Comparison of ENCODE assay signal across 7 mouse cellular contexts in the genomic region with DNA sequence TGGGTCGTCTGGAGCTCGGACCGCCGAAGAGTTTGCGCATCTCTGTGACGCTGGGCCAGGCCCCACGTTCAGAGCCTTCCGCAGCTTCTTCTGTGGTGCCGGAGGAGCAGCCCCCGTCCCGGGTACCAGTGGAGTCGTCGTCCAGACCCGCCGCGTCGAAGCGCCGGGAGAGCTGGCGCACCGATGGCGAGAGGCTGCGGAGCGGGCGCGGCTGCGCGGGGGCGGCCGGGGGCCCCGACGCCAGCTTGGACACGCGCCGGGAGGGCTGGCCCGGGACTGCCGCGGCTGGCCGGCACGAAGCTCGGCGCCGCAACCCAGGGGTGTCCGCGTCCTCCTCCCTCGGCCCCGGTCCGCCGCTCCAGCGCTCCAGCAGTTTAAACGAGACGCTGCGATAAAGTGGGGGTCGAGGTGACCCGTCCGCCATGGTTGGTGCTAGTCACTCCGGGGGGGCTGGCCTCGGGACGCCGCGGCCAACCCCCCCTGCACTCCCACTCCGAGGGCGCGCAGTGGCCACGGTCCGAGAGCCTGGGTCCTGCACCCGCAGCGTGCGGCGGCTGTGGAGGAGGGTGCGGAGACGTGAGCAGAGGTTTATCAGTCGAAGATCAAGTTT. TPM values are rescaled to one million over a fixed set of nuclear protein-coding genes. Genes with fewer than 3 reads are reported as not detected.
DNase-seq lines count a peak whose midpoint lies in the region; ATAC-seq and TF ChIP-seq lines count a peak whose summit lies in the region.

No protein-coding gene starts in this region.

- TF ChIP-seq CTCF in spleen, adult 2 months (IDR thresholded peaks at IDR 0.05; ENCODE audit: extremely low read depth, insufficient read depth, insufficient read length, insufficient replicate concordance), result no peak
- TF ChIP-seq CTCF in hindbrain, postnatal 0 days (IDR thresholded peaks at IDR 0.05; ENCODE audit: low read depth), result no peak

- H3K27ac ChIP-seq in spleen, adult 2 months (ENCODE audit: insufficient read depth, low read length), result peak overlapping the region; percentile 52
- peak overlapping the region; percentile 96 for H3K27ac ChIP-seq in forebrain, embryonic 12.5 days
- H3K27ac ChIP-seq in hindbrain, postnatal 0 days, result peak overlapping the region; percentile 72
- peak overlapping the region; percentile 97 for H3K27ac ChIP-seq in midbrain, embryonic 10.5 days (replicated peaks)

- peaks cover 16% of the 10 kb centered on the region for H3K27me3 ChIP-seq in spleen, adult 2 months (ENCODE audit: control insufficient read depth, insufficient read depth, low read length)
- peaks cover 30% of the 10 kb centered on the region; the same call in 1 of the 2 replicates for H3K27me3 ChIP-seq in forebrain, embryonic 12.5 days
- peaks cover 10% of the 10 kb centered on the region for H3K27me3 ChIP-seq in hindbrain, postnatal 0 days (ENCODE audit: insufficient read depth, low read length)
- H3K27me3 ChIP-seq in midbrain, embryonic 10.5 days (ENCODE audit: low read depth, poor library complexity, severe bottlenecking), result peaks cover 28% of the 10 kb centered on the region

- H3K4me3 ChIP-seq in spleen, adult 2 months (ENCODE audit: extremely low read depth, insufficient read depth, insufficient read length), result peak overlapping the region; percentile 50
- peak overlapping the region; percentile 67 for H3K4me3 ChIP-seq in forebrain, embryonic 12.5 days (replicated peaks)
- H3K4me3 ChIP-seq in hindbrain, postnatal 0 days (ENCODE audit: low read length), result peak overlapping the region; percentile 51
- H3K4me3 ChIP-seq in midbrain, embryonic 10.5 days, result peak overlapping the region; percentile 77

- H3K9me3 ChIP-seq in forebrain, embryonic 12.5 days, result no peaks in the 10 kb centered on the region
- no peaks in the 10 kb centered on the region for H3K9me3 ChIP-seq in hindbrain, postnatal 0 days (ENCODE audit: low read length)
- no peaks in the 10 kb centered on the region for H3K9me3 ChIP-seq in midbrain, embryonic 10.5 days (replicated peaks)

- peaks cover 11% of the 10 kb centered on the region for H3K4me1 ChIP-seq in spleen, adult 2 months (ENCODE audit: control insufficient read depth, insufficient read depth, insufficient read length)
- peaks cover 63% of the 10 kb centered on the region for H3K4me1 ChIP-seq in forebrain, embryonic 12.5 days
- peaks cover 14% of the 10 kb centered on the region for H3K4me1 ChIP-seq in hindbrain, postnatal 0 days (ENCODE audit: insufficient read depth, low read length)
- H3K4me1 ChIP-seq in midbrain, embryonic 10.5 days, result peaks cover 68% of the 10 kb centered on the region

- 3% methylated on average over 66 of the region's 73 CpGs for WGBS in spleen, adult 2 months
- under 1% methylated on average over 57 of the region's 73 CpGs for WGBS in forebrain, embryonic 12.5 days
- WGBS in hindbrain, postnatal 0 days, result under 1% methylated on average over 68 of the region's 73 CpGs
- WGBS in midbrain, embryonic 10.5 days, result under 1% methylated on average over 73 of the region's 73 CpGs

- H3K4me2 ChIP-seq in forebrain, embryonic 12.5 days, result peak overlapping the region; percentile 89
- peak overlapping the region; percentile 85 for H3K4me2 ChIP-seq in hindbrain, postnatal 0 days (ENCODE audit: low read depth, low read length)

- peak overlapping the region; percentile 79 for H3K9ac ChIP-seq in forebrain, embryonic 12.5 days
- peak overlapping the region; percentile 48 for H3K9ac ChIP-seq in hindbrain, postnatal 0 days (replicated peaks; ENCODE audit: low read length)

- ATAC-seq in forebrain, embryonic 12.5 days (ENCODE audit: low FRiP score), result peak; percentile 24
- ATAC-seq in hindbrain, postnatal 0 days, result 0 out of 2 replicates have a peak, but pooled peaks have one; percentile 1

- no peaks in the 10 kb centered on the region for H3K36me3 ChIP-seq in spleen, adult 2 months (ENCODE audit: control insufficient read depth, insufficient read depth, low read length)
- H3K36me3 ChIP-seq in forebrain, embryonic 12.5 days (replicated peaks), result no peaks in the 10 kb centered on the region
- no peaks in the 10 kb centered on the region for H3K36me3 ChIP-seq in hindbrain, postnatal 0 days (ENCODE audit: insufficient read depth, low read length)
- H3K36me3 ChIP-seq in midbrain, embryonic 10.5 days, result peaks cover 21% of the 10 kb centered on the region

- no peak for TF ChIP-seq POLR2A in spleen, adult 2 months (IDR thresholded peaks at IDR 0.05; ENCODE audit: low read depth, low read length)

- DNase-seq in spleen, adult 2 months (ENCODE audit: low read depth in 1 of 2, low spot score in 2 of 2), result no peak
- DNase-seq in spleen, postnatal 36 days (ENCODE audit: low spot score in 2 of 2), result no peak
- DNase-seq in hindbrain, postnatal 0 days (ENCODE audit: low spot score), result no peak
- DNase-seq in midbrain, embryonic 10.5 days (ENCODE audit: low spot score), result no peak
- no peak for DNase-seq in layer of hippocampus, postnatal 36 days
- no peak for DNase-seq in cerebellum, adult 11-12 months

RNA-seq across cellular contexts. Expression of gene Arhgef17, which starts 0.5 kb away (rescaled TPM):
- 12.3 and 13.5 TPM in 2 replicates for polyA plus RNA-seq in spleen, adult 2 months (2012; rRNA removed)
- polyA plus RNA-seq in forebrain, embryonic 12.5 days (2016; fragmentation: Nextera tagmentation; extraction: Ambion mirVana), result 6.5 and 8.1 TPM in 2 replicates
- total RNA-seq in hindbrain, postnatal 0 days (2014; rRNA removed), result 72.3 and 74.5 TPM in 2 replicates
- 8.1 and 10.1 TPM in 2 replicates for polyA plus RNA-seq in hindbrain, postnatal 0 days (2015; fragmentation: Nextera tagmentation; extraction: Ambion mirVana)
- 6.4 and 7.1 TPM in 2 replicates for polyA plus RNA-seq in midbrain, embryonic 10.5 days (2016; fragmentation: Nextera tagmentation; extraction: Ambion mirVana)
- total RNA-seq in layer of hippocampus, postnatal 36 days (2021), result 100 to 1,000 TPM; 152 to 158 TPM

RNA-seq across cellular contexts. Expression of gene P2ry6, which starts 43.0 kb away (rescaled TPM):
- polyA plus RNA-seq in spleen, adult 2 months (2012; rRNA removed), result 36.0 and 46.0 TPM in 2 replicates
- polyA plus RNA-seq in forebrain, embryonic 12.5 days (2016; fragmentation: Nextera tagmentation; extraction: Ambion mirVana), result 1.9 and 2.7 TPM in 2 replicates
- 1.5 and 3.5 TPM in 2 replicates for total RNA-seq in hindbrain, postnatal 0 days (2014; rRNA removed)
- 3.4 and 3.6 TPM in 2 replicates for polyA plus RNA-seq in hindbrain, postnatal 0 days (2015; fragmentation: Nextera tagmentation; extraction: Ambion mirVana)
- 1.8 and 2.4 TPM in 2 replicates for polyA plus RNA-seq in midbrain, embryonic 10.5 days (2016; fragmentation: Nextera tagmentation; extraction: Ambion mirVana)
- total RNA-seq in layer of hippocampus, postnatal 36 days (2021), result 1 to 10 TPM; 3.2 to 3.5 TPM
